Mouse (Mus musculus): ENCODE measurements around the gene Dnttip2. TPM values are rescaled to one million over a fixed set of nuclear protein-coding genes. Genes with fewer than 3 reads are reported as not detected.
"Not testable (repeated sequence)": the region's sequence is repeated elsewhere in the genome, so short reads cannot be mapped to it uniquely, and the experiment has no call there.

Dnttip2 gene
- total RNA-seq, 2 experiments from 2014 or later: 31.7 to 33.3 TPM

GRCm38 (mm10) chr3:122288613-122289195 is 14.5 kb downstream of the Dnttip2 start:
- DNase-seq: no peak
- intact Hi-C loops (cut with DNase I): no loop called here

- intact Hi-C loops (cut with DNase I); DNase-seq: not testable (repeated sequence)
These were observed 15.2 kb downstream of the Dnttip2 start for GRCm38 (mm10) chr3:122289344-122289743.

- DNase-seq: no peak
- intact Hi-C loops (cut with DNase I): no loop called here
These were observed 16.5 kb downstream of the Dnttip2 start for GRCm38 (mm10) chr3:122290696-122291095.

GRCm38 (mm10) chr3:122291828-122292227 is 17.6 kb downstream of the Dnttip2 start:
- no peak for DNase-seq
- intact Hi-C loops (cut with DNase I): no loop called here

- DNase-seq: peak; percentile 92
- intact Hi-C loops (cut with DNase I): no loop called here
These were observed 18.4 kb downstream of the Dnttip2 start for GRCm38 (mm10) chr3:122292300-122293222.

GRCm38 (mm10) chr3:122293223-122293953 is 19.2 kb downstream of the Dnttip2 start:
- DNase-seq: no peak
- intact Hi-C loops (cut with DNase I): no loop called here

GRCm38 (mm10) chr3:122293954-122294850 is 20.0 kb downstream of the Dnttip2 start, which contains the start of gene Bcar3:
Bcar3 (plus strand) TSS chr3:122294136.
- intact Hi-C loops (cut with DNase I): no loop called here
- peak; percentile 96 for DNase-seq

GRCm38 (mm10) chr3:122295511-122295910 is 21.3 kb downstream of the Dnttip2 start:
- intact Hi-C loops (cut with DNase I): no loop called here
- DNase-seq: peak; percentile 49

- peak; percentile 46 for DNase-seq
- intact Hi-C loops (cut with DNase I): no loop called here
These were observed 22.8 kb downstream of the Dnttip2 start for GRCm38 (mm10) chr3:122296979-122297378.

GRCm38 (mm10) chr3:122300983-122301919 is 27.1 kb downstream of the Dnttip2 start:
- intact Hi-C loops (cut with DNase I): no loop called here
- DNase-seq: no peak

GRCm38 (mm10) chr3:122304560-122304959 is 30.4 kb downstream of the Dnttip2 start:
- intact Hi-C loops (cut with DNase I): no loop called here

GRCm38 (mm10) chr3:122307894-122308671 is 33.9 kb downstream of the Dnttip2 start:
- no peak for DNase-seq
- intact Hi-C loops (cut with DNase I): no loop called here

More at GRCm38 (mm10) chr3:122304560-122304959, 30.4 kb downstream of the Dnttip2 start:
- no peak for DNase-seq

- DNase-seq: no peak
- intact Hi-C loops (cut with DNase I): no loop called here
These were observed 34.8 kb downstream of the Dnttip2 start for GRCm38 (mm10) chr3:122308981-122309380.

- intact Hi-C loops (cut with DNase I): loop anchor here (2.0 to 5.0 kb wide), 2 partner anchors 157 to 325 kb away; no protein-coding TSS in a partner anchor
- DNase-seq: peak; percentile 84
These were observed 37.9 kb downstream of the Dnttip2 start for GRCm38 (mm10) chr3:122312078-122312477.

- intact Hi-C loops (cut with DNase I): loop anchor here (2.0 to 5.0 kb wide), 2 partner anchors 156 to 324 kb away; no protein-coding TSS in a partner anchor
- no peak for DNase-seq
These were observed 38.9 kb downstream of the Dnttip2 start for GRCm38 (mm10) chr3:122312936-122313629.

- DNase-seq: no peak
- intact Hi-C loops (cut with DNase I): loop anchor here (2.0 to 5.0 kb wide), 2 partner anchors 155 to 323 kb away; no protein-coding TSS in a partner anchor
These were observed 39.7 kb downstream of the Dnttip2 start for GRCm38 (mm10) chr3:122313936-122314335.

GRCm38 (mm10) chr3:122316621-122317020 is 42.4 kb downstream of the Dnttip2 start:
- intact Hi-C loops (cut with DNase I): no loop called here
- DNase-seq: no peak

All from left cerebral cortex, postnatal 4 days (tissue).